Mouse (Mus musculus) right cerebral cortex, adult 2 months (tissue): Measurements from ENCODE around the gene Arhgdib.

Experiments used
- DNase-seq, 2 experiments: peaks; one replicate each; pipeline ENCODE4 v3.0.0; 2021 to 2022; ENCODE audit warnings: low spot score in 2 of 2

The Arhgdib gene

DNA sequence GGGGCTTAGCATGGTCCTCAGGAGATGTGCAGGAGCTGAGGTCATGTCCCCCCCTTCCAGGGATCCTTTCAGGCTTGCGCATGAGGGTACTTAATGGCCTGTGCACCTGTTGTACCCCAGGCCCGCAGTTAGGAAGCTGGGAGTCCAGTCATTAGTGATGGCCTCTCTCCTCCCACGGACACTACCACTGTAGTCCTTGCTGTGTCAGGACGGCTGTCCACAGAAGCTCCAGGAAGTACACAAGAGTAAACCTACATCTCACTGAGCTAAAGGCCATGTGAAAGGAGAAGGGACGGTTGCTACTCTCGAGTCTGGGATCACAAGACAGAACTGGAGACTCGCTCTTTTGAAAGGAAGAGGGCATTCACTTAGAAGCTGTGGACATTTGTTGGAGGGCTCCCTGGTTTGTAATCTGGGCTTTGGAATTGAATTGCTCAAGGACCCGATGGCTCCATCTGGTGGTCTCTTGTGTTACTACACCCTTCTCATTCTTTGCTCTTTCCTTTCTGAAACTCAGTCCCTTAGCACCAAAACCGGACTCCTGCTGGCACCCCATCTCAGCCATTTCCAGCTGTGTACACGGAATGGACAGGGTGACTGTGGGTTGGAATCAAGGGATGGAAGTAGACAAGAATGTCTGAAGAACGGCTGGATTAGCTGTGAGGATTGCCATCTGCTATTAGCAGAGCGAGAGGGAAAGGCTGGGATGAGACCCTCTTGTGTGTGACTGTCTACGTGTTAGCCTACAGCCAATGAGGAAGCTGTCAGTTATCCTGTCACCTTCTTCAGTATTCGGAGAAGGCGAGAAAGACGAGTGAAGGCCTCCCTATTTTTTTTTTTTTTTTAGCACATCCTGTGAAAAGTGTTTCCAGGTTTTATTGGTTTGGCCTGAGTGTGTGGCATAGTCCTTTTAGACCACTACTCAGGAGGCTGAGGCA is 21.1 kb downstream of the Arhgdib start:
- DNase-seq = peak; percentile 87 to 89

DNA sequence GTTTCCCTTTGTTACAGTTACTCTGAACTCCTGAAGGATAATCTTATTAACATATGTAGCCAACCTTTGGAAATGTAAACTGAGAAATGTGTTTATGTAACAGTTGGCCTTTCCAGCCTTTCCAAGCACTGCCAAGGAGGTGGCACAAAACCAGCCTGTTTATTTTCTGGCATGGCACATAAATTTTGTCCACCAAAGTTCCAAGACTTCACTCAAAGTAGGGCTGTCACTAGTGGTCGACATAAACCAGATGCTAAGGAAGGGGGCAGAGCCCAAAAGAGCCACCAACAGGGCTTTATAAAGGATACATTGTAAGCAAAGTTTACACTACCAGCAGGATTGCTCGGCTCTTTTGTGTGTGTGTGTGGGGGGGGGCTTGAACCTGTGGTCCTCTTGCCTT is 23.8 kb downstream of the Arhgdib start:
- no peak for DNase-seq

DNA sequence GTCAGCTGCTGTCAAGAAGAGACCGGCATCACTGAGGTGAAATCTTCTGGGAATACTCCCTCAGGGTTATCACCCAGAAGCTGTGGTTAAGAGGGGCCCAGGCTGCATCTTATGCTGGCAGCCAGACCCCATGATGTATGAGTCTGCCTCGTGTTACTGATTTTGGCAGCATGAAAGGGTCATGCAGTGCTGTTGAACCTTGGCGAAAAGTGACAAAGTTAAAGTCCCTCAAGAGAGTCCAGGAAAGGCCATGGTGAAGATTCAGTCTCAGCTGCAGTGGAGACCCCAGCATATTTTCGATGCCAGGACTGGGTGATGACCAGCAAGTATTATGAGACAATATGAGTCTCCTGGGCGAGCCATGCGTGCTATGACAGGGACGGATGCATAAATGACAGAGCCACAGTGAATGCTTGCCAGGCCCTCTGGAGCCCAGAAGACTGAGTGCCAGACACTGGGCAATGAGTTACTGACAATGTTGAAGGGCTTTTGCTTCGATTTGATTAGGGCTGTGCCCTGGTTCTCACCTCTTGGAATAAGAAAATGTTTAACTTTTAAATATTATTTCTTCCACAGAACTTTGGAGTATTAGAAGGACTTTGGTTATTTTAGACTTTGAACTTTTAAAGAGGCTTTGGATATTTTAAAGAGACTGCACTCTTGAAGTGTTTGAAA is 25.8 kb downstream of the Arhgdib start:
- DNase-seq = no peak

DNA sequence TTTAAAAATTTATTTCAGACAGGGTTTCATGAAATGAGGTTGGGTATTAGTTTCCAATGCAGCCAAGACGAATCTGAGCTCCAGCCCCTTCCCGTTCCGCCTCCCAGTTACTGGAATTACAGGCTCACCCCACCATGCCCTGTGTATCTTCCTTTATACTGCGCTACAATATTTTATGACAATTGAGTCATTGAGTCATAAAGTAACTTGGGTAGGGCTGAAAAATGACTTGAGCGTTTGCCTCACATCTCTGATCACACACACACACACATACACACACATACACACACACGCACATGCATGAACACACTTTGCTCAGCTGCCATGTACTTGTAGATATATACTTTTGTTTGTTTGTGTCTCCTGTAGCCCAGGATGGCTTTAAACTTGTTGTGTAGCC is 27.5 kb downstream of the Arhgdib start:
- DNase-seq = no peak

DNA sequence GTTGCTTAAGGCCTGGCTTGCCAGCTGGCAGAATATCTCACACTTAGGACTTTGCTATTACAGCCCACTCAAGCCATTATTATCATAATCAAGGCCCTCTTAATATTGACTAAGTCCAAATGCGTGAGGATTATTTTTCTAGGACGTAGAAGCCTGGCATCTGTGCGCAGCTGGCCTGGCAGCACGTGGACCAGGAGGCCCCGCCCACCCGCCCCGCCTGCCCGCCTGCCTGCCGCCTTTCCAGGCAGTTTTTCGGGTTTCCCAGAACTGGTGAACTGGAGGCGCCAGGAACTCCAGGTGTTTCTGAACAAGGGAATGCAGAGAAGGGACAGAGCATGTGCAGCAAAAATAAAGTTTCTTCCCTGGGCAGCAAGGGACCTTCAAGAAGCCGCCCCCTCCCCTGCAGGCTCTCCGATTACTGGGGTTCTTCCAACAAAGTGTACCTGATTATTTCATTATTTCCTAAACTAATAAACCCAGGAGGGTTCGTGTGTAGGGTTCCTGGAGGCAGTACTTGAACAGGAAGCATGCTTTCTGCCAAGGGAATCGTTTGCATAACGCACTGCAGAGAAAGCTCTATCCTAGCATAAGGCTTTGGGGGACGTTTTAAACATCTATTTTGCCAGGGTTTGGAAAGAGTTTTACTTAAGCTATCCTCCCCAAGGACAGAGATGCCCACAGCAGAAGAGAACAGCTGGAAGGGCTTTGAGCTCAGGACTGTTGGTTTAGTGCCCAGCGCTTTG is 28.1 kb downstream of the Arhgdib start:
- DNase-seq = no peak

DNA sequence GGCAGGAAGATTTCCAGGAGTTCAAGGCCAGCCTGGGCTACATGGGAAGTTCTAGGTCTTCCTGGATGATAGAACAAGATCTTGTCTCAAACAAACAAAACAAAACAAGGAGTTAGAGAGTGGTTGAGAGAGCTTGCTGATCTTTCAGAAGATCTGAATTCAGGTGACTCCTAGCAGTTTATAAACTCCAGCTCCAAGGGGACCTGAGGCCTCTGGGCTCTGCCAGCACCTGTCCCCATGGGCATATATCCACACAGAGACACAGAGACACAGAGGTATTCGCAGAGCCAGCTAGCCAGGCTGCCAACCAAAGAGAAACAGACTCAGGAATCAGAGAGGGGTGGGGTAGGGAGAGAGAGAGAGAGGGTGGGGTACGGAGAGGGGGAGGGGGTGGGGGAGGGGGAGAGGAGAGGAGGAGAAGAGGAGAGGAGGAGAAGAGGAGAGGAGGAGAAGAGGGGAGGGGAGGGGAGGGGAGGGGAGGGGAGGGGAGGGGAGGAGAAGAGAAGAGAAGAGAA is 28.9 kb downstream of the Arhgdib start:
- no peak for DNase-seq

DNA sequence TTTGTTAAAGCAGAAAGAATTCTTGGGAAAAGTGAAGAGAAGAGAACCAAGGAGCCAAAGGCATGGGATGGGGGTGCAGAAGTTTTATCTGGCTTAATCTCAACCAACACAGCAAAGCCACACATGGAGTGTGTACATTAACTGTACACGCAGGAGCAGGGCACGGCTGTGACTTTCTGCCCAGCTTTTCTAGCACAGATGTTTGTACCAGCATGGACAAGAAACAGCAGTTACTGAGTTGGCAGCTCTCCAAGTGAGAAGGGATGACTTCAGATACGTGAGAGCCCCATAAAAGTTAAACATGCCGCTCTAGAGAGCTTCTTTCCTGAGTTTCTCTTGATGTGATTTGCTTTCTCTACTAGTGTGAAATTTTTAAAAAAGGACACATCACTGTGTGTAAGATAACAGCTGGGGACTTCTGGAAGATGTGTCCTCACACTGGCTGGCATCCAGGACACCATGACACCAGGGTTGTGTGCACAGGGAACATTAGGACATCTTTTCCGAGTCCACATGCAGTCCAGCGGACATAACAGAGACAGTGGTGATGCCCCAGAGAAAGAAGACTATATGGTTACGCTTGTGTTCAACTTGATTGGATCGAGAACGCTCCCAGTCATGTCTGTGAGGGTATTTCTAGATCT is 31.3 kb downstream of the Arhgdib start:
- no peak for DNase-seq

DNA sequence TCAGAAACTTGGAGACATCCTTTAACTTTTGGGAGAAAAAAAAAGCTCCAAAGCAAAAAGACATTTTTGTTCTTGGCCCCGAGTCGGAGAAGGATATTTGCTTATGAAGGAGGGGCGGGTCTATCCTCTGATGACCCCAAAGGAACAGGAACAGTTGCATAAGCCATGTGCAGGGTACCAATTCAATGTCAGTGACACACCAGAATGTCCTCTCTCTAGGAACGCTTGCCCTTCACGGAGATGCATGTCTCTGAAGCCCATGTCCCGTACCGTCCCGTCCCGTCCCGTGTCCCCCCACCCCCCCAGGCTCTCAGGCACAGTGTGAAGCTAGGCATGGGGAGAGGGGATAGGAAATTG is 34.8 kb downstream of the Arhgdib start:
- DNase-seq = no peak

DNA sequence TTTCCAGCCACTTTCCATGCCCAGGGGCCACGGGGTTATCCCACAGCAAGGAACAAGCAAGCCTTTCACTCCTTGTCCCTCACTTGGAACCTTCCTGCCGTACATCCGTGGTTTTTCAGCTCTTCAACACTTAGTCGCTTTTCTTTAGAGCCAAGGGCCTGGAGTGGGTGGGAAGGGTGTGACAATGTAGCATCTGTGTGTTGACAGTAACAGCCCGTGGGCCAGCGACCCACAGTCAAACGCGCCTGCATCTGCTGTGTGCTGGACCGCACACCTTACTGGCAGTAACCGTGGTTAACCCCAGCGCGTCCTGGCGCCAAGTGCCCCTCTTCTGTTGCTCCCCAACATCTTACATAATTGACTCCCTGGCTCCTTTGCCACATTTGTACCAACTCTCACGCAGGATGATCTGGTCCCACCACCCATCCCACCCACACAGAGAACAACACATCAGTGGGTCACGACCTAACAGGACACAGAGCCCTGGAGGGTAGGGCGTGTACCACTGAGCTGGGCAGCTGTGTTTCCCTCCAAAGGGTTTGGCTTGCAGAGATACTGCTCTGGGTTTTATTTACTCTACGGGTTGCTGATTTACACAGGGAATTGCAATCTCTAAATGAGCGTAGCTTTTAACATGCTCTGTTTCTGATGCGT is 35.3 kb downstream of the Arhgdib start:
- DNase-seq = peak in 1 of 2 experiments; percentile 12

DNA sequence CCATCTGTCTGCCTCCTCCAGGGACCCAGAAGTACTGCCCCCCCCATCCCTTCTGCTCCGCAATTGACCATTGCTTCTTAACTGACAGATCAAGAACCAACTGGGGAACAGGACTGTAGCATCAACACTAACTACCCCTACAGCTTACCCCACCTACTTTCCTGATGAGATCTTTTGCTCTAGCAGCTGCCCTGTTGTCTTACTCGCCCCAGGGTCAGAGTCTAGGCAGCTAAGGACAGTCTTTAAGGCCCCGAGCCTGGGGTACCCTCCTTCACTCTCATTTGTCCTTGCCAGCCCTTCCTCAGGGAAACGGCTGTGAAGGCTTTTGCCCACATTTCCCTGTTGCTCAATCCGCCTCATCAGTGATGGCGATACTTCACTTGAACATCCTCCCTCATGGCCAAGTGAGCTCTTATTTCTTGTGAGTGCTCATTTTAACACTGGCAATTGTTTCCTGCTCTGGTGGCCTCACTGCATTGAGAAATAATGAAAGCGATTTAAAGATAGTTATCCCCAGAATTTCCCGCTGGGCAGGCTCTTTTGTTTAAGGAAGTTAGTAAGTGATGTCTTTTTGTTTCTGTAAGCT is 37.7 kb downstream of the Arhgdib start:
- no peak for DNase-seq

DNA sequence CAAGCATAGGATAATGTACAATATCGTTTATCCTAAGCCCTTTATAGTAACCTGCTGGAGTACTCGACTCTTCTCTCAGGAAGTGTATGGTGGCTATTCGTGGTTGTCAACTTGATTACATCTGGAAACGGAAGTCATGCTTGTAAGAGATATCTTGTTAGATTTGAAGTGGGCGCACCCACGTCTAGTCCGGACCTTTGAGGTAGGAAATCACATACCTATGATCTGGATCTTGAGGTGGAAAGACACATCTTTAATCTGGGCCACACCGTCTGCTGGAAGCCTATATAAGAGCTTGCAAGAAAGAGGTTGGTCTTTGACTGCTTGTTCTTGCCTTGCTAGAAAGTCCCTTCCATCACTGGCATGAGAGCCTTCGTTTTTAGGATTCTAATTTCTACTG is 39.2 kb downstream of the Arhgdib start:
- DNase-seq = no peak

DNA sequence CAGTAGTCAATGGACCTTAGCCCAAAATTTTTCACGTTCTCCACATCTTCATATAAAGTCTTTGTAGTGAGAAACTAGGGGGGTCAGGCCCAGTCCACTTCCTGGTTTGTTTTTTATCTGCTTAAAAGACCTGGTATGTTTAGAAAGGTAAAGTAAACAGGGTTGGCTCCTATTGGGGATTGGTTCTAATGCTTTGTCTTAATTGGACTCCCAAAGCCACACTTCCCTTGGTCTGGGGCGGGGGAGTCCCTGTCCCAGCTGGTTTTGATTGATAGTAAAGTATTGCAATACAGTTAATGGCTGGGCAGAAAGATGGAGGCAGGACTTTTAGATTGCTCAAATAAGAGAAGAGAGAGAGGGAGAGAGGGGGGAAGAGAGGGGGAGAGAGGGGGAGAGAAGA is 40.7 kb downstream of the Arhgdib start:
- no peak for DNase-seq

DNA sequence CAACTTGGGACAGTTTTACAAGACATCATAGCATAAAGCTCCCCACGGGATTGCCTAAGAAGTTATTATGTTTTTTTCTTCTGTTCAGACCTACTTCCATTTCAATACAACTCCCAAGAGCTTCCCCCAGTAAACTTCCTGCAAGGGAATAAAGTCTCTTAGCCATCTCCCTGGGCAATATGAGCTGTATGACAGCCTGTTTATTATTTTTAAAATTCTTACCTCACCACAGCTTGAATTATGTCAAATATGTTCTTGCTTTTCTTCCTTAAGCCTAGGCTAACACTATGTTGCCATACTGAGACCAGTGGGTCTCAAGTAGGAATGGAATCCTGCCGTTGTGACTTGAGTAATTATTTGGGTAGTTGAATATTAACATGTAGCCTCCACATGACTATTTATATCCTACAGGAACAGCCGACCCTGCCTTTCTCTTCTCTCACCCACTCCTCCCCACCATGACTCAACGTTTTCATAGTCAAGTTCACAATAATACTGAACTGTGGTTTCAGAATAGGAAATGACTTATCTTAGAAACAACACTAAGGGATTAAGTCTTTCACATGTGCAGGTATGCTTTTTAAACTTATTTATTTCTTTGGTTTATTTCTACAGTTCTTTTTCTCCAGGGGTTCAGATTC is 41.2 kb downstream of the Arhgdib start:
- DNase-seq = no peak

DNA sequence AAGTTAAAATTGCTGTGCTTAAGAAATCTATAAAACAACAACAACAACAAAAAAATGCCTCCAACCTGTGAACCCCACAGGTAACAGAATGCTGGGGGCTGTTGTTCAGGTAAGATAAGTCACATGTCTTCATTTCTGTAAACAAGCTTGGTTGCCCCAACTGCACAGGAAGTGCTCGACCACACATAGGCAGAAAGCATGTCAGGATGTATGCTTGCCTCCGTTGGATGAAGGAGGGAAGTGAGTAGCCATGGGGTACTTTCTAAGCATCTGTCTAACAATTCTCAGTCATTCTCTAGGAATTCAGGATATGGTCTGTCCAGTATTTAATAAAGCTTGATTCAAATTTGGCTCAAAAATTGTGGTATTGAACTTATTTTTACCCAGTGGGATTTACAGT is 42.7 kb downstream of the Arhgdib start:
- DNase-seq = no peak

DNA sequence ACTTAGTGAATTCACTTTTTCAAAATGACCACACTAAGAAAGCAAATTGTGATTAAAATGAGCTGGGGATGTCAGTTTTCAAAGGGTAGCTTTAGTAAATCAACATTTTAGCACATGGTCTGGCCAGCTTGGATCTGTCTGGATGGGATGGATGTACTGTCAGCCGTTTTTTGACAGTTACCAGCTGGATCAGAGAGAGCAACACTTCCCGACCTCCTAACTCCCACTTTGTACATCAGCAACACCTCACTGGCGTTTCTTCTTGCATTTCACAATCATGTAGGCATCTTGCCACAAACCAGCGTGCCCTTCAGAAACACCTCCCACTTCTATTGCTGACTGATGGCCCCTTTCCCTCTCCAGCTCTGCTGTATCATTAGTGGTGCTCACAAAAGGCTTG is 43.5 kb downstream of the Arhgdib start:
- no peak for DNase-seq

DNA sequence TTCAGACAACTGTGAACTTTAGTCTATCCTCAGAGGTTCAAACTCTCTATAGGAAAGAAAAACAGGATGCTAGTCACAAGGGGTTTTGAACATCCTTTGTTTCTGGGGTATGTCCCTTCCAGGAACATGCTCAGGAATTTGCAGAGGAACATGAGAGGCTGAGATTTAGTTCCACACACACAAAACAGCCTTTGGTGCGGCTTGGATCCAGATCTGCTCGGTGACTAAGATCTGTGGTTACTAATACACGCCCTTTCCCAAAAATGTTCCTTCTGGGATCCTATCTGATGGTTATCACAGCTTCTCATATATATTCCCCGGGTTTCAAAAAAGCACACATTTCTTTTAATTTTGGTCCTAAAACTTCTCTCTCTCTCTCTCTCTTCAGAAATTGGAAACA is 43.9 kb downstream of the Arhgdib start:
- DNase-seq = no peak

DNA sequence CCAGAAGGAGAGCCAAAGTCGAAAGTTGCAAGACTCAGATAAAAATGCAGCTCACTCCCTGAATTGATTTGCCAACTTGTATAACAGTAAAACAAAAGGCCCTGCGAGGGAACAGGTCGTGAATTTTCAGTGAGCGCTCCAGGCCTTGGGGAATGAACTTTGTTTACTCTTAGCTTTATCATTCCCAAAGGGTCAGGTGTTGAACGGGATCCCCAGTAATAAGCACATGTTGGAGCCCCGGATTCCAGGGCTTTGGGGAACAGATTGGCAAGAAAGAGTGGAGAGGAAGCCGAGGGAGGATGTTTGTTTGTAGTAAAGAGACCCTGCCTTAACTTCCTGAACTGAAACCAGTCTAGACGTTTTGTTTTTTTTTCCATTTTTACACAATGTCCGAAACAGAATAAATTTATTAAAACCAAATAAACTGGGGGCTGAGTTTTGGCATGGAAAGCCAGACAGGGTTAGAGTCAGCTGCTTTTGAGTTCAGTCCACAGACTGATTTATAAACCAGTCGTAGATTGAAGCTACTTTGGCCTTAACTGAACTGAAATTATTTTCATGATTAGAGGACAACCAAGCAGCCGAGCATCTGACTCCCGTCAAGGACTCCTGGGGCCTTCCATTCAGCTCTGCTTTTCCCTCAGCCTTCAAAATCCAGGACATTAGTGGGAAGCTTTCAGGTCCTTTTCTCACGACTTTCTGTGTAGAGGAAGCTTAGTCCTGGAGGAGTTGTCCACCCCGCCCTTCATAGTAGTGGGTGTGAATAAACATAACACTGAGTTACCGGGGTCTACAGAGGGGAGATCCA is 47.0 kb downstream of the Arhgdib start:
- no peak for DNase-seq

DNA sequence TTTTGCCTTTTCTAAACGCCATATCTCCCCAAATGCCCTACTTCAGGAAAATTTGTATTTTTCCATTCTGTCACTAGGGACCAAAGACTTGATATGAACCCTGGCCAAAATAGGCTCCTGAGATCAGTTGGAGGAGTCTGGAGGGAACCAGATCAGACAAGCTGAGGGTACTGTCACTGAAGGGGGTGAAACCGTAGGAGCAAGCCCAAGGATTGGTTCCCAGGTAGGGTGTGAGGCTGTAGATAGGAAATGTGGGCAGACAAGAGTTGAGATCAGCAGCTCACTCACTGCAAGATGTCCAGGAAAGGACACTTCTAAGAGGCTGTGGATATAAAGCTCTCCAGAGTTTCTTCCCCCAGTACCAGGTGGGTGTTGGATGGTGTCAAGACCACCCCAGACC is 49.7 kb downstream of the Arhgdib start:
- DNase-seq = no peak

DNA sequence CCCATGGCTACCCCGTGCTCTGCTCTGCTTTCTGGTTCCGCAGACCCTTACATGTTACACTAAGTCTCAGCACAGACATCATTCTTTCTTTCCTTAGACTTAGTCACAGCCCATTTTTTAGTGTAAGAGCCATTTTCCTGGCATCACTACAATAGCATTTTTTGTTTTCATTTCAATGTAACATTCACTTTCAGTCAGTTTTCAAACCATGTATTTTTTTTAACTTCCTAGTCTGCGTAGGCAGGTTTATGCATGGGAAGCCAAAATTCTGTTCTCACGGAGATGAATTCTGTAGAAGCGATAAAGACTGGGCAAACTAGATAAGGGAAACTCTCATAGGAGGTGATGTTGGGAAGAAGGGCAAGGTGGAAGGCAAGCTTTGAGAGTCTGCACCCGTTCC is 52.1 kb downstream of the Arhgdib start:
- DNase-seq = no peak

DNA sequence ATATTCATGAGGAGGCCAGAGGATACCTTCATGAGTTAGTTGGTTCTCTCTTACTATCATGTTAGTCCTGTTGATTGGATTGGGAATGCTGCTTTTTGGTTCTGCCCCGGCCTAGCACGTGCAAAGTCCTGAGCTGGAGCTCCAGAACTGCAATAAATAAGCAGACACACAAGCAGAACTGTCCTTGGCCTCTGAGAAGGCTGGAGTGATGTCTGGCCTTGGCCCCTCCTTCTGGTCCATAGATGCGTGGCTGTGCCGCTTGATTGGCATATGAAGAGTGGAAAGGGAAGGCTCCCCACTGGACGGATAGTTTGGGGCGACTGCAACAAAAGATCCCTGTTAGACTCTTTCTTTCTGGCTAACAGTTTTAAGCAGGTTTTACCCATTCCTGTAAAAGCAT is 52.6 kb downstream of the Arhgdib start:
- DNase-seq = no peak
